Mouse (Mus musculus): ENCODE data around the gene Ptpn14. TPM values are rescaled to one million over a fixed set of nuclear protein-coding genes. Genes with fewer than 3 reads are reported as not detected.

Ptpn14 gene
- polyA plus RNA-seq, 1 experiment from 2014 or later, result 10.7 TPM

- no peaks in the 10 kb centered on the region for H3K27me3 ChIP-seq
- 59% methylated on average over 8 of the region's 8 CpGs for WGBS
- H3K4me3 ChIP-seq (replicated peaks), result no peak overlapping the region
- ATAC-seq (ENCODE audit: insufficient number of reproducible peaks, low FRiP score, low TSS enrichment, low read depth), result no peak
- H3K36me3 ChIP-seq, result peaks cover 14% of the 10 kb centered on the region; the same call in 1 of the 2 replicates
- no peak overlapping the region for H3K9ac ChIP-seq
- H3K27ac ChIP-seq (replicated peaks), result no peak overlapping the region; the same call in 1 of the 2 replicates
- peaks cover 38% of the 10 kb centered on the region for H3K4me1 ChIP-seq
- H3K9me3 ChIP-seq (replicated peaks), result no peaks in the 10 kb centered on the region
- no peak overlapping the region for H3K4me2 ChIP-seq (replicated peaks)
Observed at GRCm38 (mm10) chr1:189879965-189880364, 151.9 kb downstream of the Ptpn14 start.

DNA sequence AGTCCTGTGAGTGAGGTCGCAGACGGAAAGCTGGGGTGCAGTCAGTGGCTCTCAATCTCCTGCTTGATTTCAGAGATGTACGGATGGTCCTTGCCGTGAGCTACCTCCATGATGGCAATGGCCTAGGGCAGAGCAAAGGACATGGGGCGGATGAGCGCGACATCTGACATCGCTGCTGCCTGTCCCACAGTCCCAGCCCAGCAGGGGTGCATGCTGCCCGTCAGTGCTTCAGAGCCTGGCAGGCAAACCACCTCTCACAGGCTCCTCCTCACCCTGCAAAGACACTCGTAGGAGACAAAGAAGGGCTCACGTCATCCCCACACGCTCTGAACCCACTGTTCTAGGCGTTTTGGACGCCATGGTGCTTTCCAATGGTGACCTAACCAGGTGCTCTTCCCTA lies 152.7 kb downstream of the Ptpn14 start:
- no peak overlapping the region for H3K27ac ChIP-seq (replicated peaks)
- no peak for ATAC-seq (ENCODE audit: insufficient number of reproducible peaks, low FRiP score, low TSS enrichment, low read depth)
- H3K27me3 ChIP-seq, result no peaks in the 10 kb centered on the region
- H3K9me3 ChIP-seq (replicated peaks), result no peaks in the 10 kb centered on the region
- WGBS, result 77% methylated on average over 14 of the region's 14 CpGs
- no peak overlapping the region for H3K4me3 ChIP-seq (replicated peaks)
- H3K9ac ChIP-seq, result no peak overlapping the region
- no peak overlapping the region for H3K4me2 ChIP-seq (replicated peaks)
- peaks cover 14% of the 10 kb centered on the region; the same call in 1 of the 2 replicates for H3K36me3 ChIP-seq
- H3K4me1 ChIP-seq, result peaks cover 36% of the 10 kb centered on the region

DNA sequence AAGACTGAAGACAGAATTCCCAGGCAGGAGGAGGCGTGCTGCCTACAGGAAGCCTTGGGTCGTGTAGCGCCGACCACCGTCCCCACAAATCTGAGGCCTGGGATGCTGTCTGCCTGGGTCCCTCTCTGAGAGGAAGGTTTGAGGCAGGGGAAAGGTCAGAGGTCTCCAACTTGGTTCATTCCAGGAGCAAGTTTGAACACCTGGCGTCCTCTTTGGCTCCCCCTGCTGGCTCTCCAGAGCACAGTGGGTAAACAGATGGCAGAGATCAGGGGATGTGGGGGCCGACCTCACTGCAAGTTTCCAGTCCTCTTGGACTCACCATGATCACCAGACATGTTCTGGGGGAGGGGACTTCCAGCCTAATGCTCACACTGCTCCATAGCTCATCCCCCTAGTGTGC lies 154.8 kb downstream of the Ptpn14 start:
- H3K27me3 ChIP-seq, result no peaks in the 10 kb centered on the region
- no peak overlapping the region for H3K27ac ChIP-seq (replicated peaks)
- H3K4me3 ChIP-seq (replicated peaks), result no peak overlapping the region
- peaks cover 9% of the 10 kb centered on the region; the same call in 1 of the 2 replicates for H3K36me3 ChIP-seq
- no peak overlapping the region for H3K9ac ChIP-seq
- peaks cover 36% of the 10 kb centered on the region for H3K4me1 ChIP-seq
- no peak overlapping the region for H3K4me2 ChIP-seq (replicated peaks)
- ATAC-seq (ENCODE audit: insufficient number of reproducible peaks, low FRiP score, low TSS enrichment, low read depth), result no peak
- 43% methylated on average over 7 of the region's 7 CpGs for WGBS
- H3K9me3 ChIP-seq (replicated peaks), result no peaks in the 10 kb centered on the region

DNA sequence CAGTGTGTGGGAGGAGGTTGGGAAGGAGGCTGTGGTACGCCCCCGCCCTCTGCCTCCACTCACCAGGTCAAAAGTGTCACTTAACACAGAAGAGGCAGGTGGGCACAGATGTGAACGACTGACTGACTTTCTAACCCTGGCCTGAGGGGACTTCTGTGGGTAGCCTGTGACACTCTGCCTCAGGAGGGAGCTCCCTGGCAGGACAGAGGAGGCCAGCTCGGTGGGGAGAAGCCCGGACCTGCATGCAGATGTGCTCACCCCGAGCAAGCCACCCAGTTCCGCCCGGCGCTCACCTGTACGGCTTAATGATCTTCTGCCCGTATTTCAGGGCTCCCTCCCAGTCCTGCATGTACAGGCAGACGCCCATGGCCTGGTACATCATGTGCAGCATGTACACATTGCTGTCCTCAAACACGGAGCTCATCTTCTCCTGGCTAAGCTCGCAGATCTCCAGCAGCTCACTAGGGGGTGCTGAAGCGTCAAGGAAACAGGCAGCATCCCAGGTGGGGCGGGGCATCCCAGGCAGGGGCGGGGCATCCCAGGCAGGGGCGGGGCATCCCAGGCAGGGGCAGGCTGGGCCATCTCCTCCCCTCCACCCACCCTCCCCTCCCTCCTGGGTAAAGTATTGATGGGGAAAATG lies 155.6 kb downstream of the Ptpn14 start:
- no peak overlapping the region for H3K4me3 ChIP-seq (replicated peaks)
- H3K4me2 ChIP-seq (replicated peaks), result no peak overlapping the region
- no peak overlapping the region for H3K27ac ChIP-seq (replicated peaks)
- 34% methylated on average over 18 of the region's 18 CpGs for WGBS
- peaks cover 36% of the 10 kb centered on the region for H3K4me1 ChIP-seq
- H3K27me3 ChIP-seq, result no peaks in the 10 kb centered on the region
- no peaks in the 10 kb centered on the region for H3K9me3 ChIP-seq (replicated peaks)
- ATAC-seq (ENCODE audit: insufficient number of reproducible peaks, low FRiP score, low TSS enrichment, low read depth), result no peak
- no peak overlapping the region for H3K9ac ChIP-seq
- H3K36me3 ChIP-seq, result peaks cover 9% of the 10 kb centered on the region; the same call in 1 of the 2 replicates

- H3K4me3 ChIP-seq (replicated peaks), result no peak overlapping the region
- no peak overlapping the region for H3K4me2 ChIP-seq (replicated peaks)
- peaks cover 24% of the 10 kb centered on the region for H3K4me1 ChIP-seq
- no peak overlapping the region for H3K27ac ChIP-seq (replicated peaks)
- no peak for ATAC-seq (ENCODE audit: insufficient number of reproducible peaks, low FRiP score, low TSS enrichment, low read depth)
- peaks cover 9% of the 10 kb centered on the region; the same call in 1 of the 2 replicates for H3K36me3 ChIP-seq
- H3K9me3 ChIP-seq (replicated peaks), result no peaks in the 10 kb centered on the region
- H3K27me3 ChIP-seq, result no peaks in the 10 kb centered on the region
- no peak overlapping the region for H3K9ac ChIP-seq
- WGBS, result 70% methylated on average over 13 of the region's 13 CpGs
Observed at GRCm38 (mm10) chr1:189884951-189885350, 156.9 kb downstream of the Ptpn14 start.

DNA sequence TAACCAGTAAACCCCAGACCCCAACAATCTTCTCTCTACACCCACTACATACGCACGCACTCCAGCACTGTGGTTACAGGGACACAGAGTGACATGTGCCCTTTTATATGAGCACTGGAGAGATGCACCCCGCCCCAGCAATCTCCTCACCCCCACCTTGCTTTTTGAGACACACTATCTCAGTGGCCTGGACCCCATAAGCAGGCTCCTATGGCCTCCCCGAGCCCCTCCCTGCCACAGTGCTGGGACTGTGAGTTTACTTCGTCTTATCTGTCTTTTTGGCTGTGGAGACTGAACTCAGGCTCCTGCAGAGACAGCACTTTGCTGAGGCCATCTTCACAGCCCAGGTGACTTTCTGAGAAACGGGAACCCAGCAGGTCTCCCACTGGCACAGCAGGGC lies 157.9 kb downstream of the Ptpn14 start:
- Histone ChIP-seq H3K27me3 (no peaks in the 10 kb centered on the region), H3K4me2 (replicated peaks) (no peak overlapping the region), H3K4me1 (peaks cover 15% of the 10 kb centered on the region), H3K9me3 (replicated peaks) (no peaks in the 10 kb centered on the region), H3K36me3 (peaks cover 9% of the 10 kb centered on the region; the same call in 1 of the 2 replicates), H3K4me3 (replicated peaks) (no peak overlapping the region), H3K27ac (replicated peaks) (no peak overlapping the region), H3K9ac (no peak overlapping the region)
- 85% methylated on average over 6 of the region's 6 CpGs for WGBS
- no peak for ATAC-seq (ENCODE audit: insufficient number of reproducible peaks, low FRiP score, low TSS enrichment, low read depth)

- WGBS, result 39% methylated on average over 7 of the region's 7 CpGs
- no peak overlapping the region for H3K27ac ChIP-seq (replicated peaks)
- peaks cover 15% of the 10 kb centered on the region for H3K4me1 ChIP-seq
- H3K9ac ChIP-seq, result no peak overlapping the region
- H3K36me3 ChIP-seq, result 0 out of 2 replicates have a peak, but pooled peaks cover 3% of the 10 kb centered on the region
- no peaks in the 10 kb centered on the region for H3K9me3 ChIP-seq (replicated peaks)
- ATAC-seq (ENCODE audit: insufficient number of reproducible peaks, low FRiP score, low TSS enrichment, low read depth), result peak; percentile 46; the same call in 1 of the 2 replicates
- no peaks in the 10 kb centered on the region for H3K27me3 ChIP-seq
- H3K4me2 ChIP-seq (replicated peaks), result no peak overlapping the region
- H3K4me3 ChIP-seq (replicated peaks), result no peak overlapping the region
Observed at GRCm38 (mm10) chr1:189887518-189887917, 159.4 kb downstream of the Ptpn14 start.

DNA sequence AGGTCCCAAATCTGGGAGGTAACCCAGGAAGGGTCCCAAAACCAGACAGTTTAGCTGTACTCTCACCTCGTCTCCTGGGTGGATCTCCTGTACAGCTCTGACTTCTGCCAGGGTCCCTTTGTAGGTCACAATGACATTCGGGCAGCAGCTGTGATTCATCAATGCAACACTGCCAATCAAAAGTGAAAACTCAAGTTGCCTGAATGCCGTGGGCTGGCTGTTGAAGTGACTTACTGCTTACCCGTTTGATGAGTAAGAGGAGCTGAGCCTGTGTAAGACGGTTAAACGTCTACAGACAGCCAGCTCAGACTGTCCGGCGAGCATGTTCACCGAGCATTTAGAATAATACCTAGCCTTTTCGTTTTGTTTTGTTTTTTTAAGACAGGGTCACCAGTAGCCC lies 160.7 kb downstream of the Ptpn14 start:
- no peak overlapping the region for H3K9ac ChIP-seq
- no peak overlapping the region for H3K4me2 ChIP-seq (replicated peaks)
- no peak overlapping the region for H3K4me3 ChIP-seq (replicated peaks)
- H3K4me1 ChIP-seq, result peaks cover 10% of the 10 kb centered on the region
- H3K36me3 ChIP-seq, result peaks cover 15% of the 10 kb centered on the region
- no peaks in the 10 kb centered on the region for H3K27me3 ChIP-seq
- H3K27ac ChIP-seq (replicated peaks), result no peak overlapping the region
- ATAC-seq (ENCODE audit: insufficient number of reproducible peaks, low FRiP score, low TSS enrichment, low read depth), result no peak
- WGBS, result 52% methylated on average over 10 of the region's 10 CpGs
- no peaks in the 10 kb centered on the region for H3K9me3 ChIP-seq (replicated peaks)

GRCm38 (mm10) chr1:189894191-189894590 lies 166.1 kb downstream of the Ptpn14 start:
- H3K36me3 ChIP-seq, result peaks cover 40% of the 10 kb centered on the region
- no peak overlapping the region for H3K4me2 ChIP-seq (replicated peaks)
- H3K9ac ChIP-seq, result no peak overlapping the region
- H3K27me3 ChIP-seq, result no peaks in the 10 kb centered on the region
- no peak overlapping the region for H3K27ac ChIP-seq (replicated peaks)
- no peak for ATAC-seq (ENCODE audit: insufficient number of reproducible peaks, low FRiP score, low TSS enrichment, low read depth)
- H3K4me1 ChIP-seq, result no peaks in the 10 kb centered on the region; the same call in 1 of the 2 replicates
- no peak overlapping the region for H3K4me3 ChIP-seq (replicated peaks)
- no peaks in the 10 kb centered on the region for H3K9me3 ChIP-seq (replicated peaks)
- 84% methylated on average over 9 of the region's 9 CpGs for WGBS

GRCm38 (mm10) chr1:189897861-189898260 lies 169.8 kb downstream of the Ptpn14 start:
- no peak overlapping the region for H3K9ac ChIP-seq
- no peak overlapping the region for H3K4me2 ChIP-seq (replicated peaks)
- H3K27me3 ChIP-seq, result no peaks in the 10 kb centered on the region
- no peak for ATAC-seq (ENCODE audit: insufficient number of reproducible peaks, low FRiP score, low TSS enrichment, low read depth)
- H3K27ac ChIP-seq (replicated peaks), result no peak overlapping the region
- peaks cover 44% of the 10 kb centered on the region for H3K36me3 ChIP-seq
- H3K4me1 ChIP-seq, result no peaks in the 10 kb centered on the region; the same call in 1 of the 2 replicates
- 71% methylated on average over 9 of the region's 9 CpGs for WGBS
- no peak overlapping the region for H3K4me3 ChIP-seq (replicated peaks)
- no peaks in the 10 kb centered on the region for H3K9me3 ChIP-seq (replicated peaks)

- ATAC-seq (ENCODE audit: insufficient number of reproducible peaks, low FRiP score, low TSS enrichment, low read depth), result no peak
- 63% methylated on average over 13 of the region's 13 CpGs for WGBS
Observed at GRCm38 (mm10) chr1:189898708-189899107, 170.6 kb downstream of the Ptpn14 start.

GRCm38 (mm10) chr1:189899526-189899925 lies 171.5 kb downstream of the Ptpn14 start:
- H3K4me2 ChIP-seq (replicated peaks), result no peak overlapping the region
- H3K9me3 ChIP-seq (replicated peaks), result no peaks in the 10 kb centered on the region
- WGBS, result 87% methylated on average over 6 of the region's 6 CpGs
- H3K4me1 ChIP-seq, result no peaks in the 10 kb centered on the region; the same call in 1 of the 2 replicates
- no peak overlapping the region for H3K9ac ChIP-seq
- peaks cover 30% of the 10 kb centered on the region for H3K36me3 ChIP-seq
- no peaks in the 10 kb centered on the region for H3K27me3 ChIP-seq
- no peak overlapping the region for H3K27ac ChIP-seq (replicated peaks)
- ATAC-seq (ENCODE audit: insufficient number of reproducible peaks, low FRiP score, low TSS enrichment, low read depth), result no peak
- H3K4me3 ChIP-seq (replicated peaks), result no peak overlapping the region

More at GRCm38 (mm10) chr1:189898708-189899107, 170.6 kb downstream of the Ptpn14 start:
- Histone ChIP-seq H3K27me3 (no peaks in the 10 kb centered on the region), H3K4me1 (no peaks in the 10 kb centered on the region; the same call in 1 of the 2 replicates), H3K36me3 (peaks cover 35% of the 10 kb centered on the region), H3K4me3 (replicated peaks) (no peak overlapping the region), H3K27ac (replicated peaks) (no peak overlapping the region), H3K9me3 (replicated peaks) (no peaks in the 10 kb centered on the region), H3K4me2 (replicated peaks) (no peak overlapping the region), H3K9ac (no peak overlapping the region)

Data from embryonic facial prominence, embryonic 15.5 days (tissue).